Mouse (Mus musculus) kidney, embryonic 14.5 days (tissue): ENCODE measurements around the gene Tomm22. TPM values are rescaled to one million over a fixed set of nuclear protein-coding genes. Genes with fewer than 3 reads are reported as not detected.
A peak's percentile ranks its signal among the peaks of the same experiment; 100 is the strongest.

Experiments used
- ATAC-seq: fragments of 200-750 bp; cut with Nextera tagmentation; 2 replicates; pipeline ENCODE4 v1.8.0; 2017; ENCODE audit warnings: moderate number of reproducible peaks, mild to moderate bottlenecking, moderate TSS enrichment, moderate library complexity; ENCODE audit not compliant: low FRiP score, low TSS enrichment
- H3K27ac ChIP-seq: fragments of 300-500 bp; sonication (generic); 2 replicates; pipeline ENCODE4 v1.5.1; 2014; ENCODE audit warnings: low read depth, mild to moderate bottlenecking, low read length, moderate library complexity, mixed read lengths
- H3K27me3 ChIP-seq: fragments of 300-500 bp; sonication (generic); 2 replicates; pipeline ENCODE4 v1.6.1; 2014; ENCODE audit warnings: mild to moderate bottlenecking, low read length; ENCODE audit not compliant: control insufficient read depth, insufficient read depth
- H3K36me3 ChIP-seq: fragments of 300-500 bp; sonication (generic); 2 replicates; pipeline ENCODE4 v1.6.1; 2014; ENCODE audit warnings: low read length, mixed read lengths; ENCODE audit not compliant: control insufficient read depth, insufficient read depth
- H3K4me1 ChIP-seq: fragments of 300-500 bp; sonication (generic); 2 replicates; pipeline ENCODE4 v1.6.1; 2014; ENCODE audit warnings: low read length, mixed read lengths; ENCODE audit not compliant: control insufficient read depth, insufficient read depth
- H3K4me2 ChIP-seq: fragments of 300-500 bp; sonication (generic); replicated peaks from 2 replicates; pipeline ENCODE4 v1.6.1; 2014; ENCODE audit warnings: low read depth, mild to moderate bottlenecking, low read length
- H3K4me3 ChIP-seq: fragments of 300-500 bp; sonication (generic); 2 replicates; pipeline ENCODE4 v1.5.1; 2014; ENCODE audit warnings: mild to moderate bottlenecking, low read length
- H3K9ac ChIP-seq: fragments of 300-500 bp; sonication (generic); 2 replicates; pipeline ENCODE4 v1.6.1; 2014; ENCODE audit warnings: low read depth, mild to moderate bottlenecking, low read length, moderate library complexity
- H3K9me3 ChIP-seq: fragments of 300-500 bp; sonication (generic); 2 replicates; pipeline ENCODE4 v1.6.1; 2016; ENCODE audit warnings: low read length; ENCODE audit not compliant: control insufficient read depth
- WGBS: fragments of 180-500 bp; shearing (Covaris S2); extraction: QIAGEN DNeasy Blood & Tissue Kit; methylation state at CpG from one replicate; pipeline ENCODE4 v1.1.7; 2014; 5-methylcytosine and 5-hydroxymethylcytosine counted together
- polyA plus RNA-seq: library from polyadenylated mRNA; unstranded; fragments of >200 nt; fragmentation: Nextera tagmentation; extraction: Ambion mirVana; gene quantifications from 2 replicates; pipeline ENCODE4 v1.2.1, GENCODE M21; 2014

The Tomm22 gene
- 274 and 346 TPM in 2 replicates for polyA plus RNA-seq

DNA sequence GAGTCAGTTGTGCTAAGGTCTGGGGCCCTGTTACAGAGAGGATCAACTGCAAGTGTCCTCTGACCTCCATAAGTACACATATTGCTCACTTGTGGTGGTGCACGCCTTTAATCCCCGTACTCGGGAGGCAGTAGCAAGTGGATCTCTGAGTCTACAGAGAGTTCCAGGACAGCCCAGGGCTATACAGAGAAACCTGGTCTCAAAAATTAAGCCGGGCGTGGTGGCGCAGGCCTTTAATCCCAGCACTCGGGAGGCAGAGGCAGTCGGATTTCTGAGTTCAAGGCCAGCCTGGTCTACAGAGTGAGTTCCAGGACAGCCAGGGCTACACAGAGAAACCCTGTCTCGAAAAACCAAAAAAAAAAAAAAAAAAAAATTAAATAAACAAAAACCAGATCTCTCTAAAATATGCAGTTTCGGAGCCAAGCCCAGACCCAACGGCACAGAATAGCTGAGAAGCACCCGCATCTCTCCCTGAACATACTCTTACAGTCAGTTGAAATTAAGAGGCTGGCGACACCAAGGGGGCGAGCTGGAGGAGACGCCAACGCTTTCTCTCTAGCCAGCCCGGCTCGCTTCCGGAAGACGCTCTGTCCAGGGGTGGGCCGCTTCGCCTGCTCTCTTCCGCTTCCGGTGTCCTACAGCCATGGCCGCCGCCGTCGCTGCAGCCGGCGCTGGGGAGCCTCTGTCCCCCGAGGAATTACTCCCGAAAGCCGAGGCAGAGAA, at the start of gene Tomm22:
Gene Tomm22, plus strand, starts transcription at position 613 of the 723 bp plus-strand sequence.
- Histone ChIP-seq H3K9me3 (no peaks in the 10 kb centered on the region), H3K36me3 (peaks cover 47% of the 10 kb centered on the region), H3K4me1 (peaks cover 5% of the 10 kb centered on the region; the same call in 1 of the 2 replicates), H3K9ac (peak within 1 kb of the TSS; percentile 84), H3K4me2 (peak within 1 kb of the TSS; percentile 62), H3K27ac (no peak within 1 kb of the TSS; the same call in 1 of the 2 replicates), H3K4me3 (peak within 1 kb of the TSS; percentile 95), H3K27me3 (no peaks in the 10 kb centered on the region)
- 21% methylated on average over 32 of the region's 33 CpGs for WGBS
- peak; percentile 95 for ATAC-seq

DNA sequence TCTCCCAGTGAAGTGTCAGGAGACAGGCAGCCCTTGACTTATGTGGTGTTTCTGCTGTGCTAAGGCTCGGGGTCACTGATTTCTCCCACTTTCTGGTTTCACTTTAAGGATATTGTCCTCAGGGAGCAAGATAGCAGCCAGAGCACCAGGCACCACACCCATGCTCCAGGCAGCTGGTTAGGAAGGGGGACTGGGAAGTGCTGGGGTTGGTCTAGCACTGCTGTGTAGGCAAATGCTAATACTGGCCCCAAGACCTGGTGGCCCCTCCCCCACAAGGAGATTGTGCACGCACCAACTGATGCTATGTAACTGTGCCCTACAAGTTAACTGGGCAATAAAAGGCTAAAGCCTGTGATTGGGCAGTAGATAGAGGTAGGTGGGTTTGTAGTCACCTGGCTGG, 40.2 kb upstream of the Tomm22 start:
- Histone ChIP-seq H3K4me1 (no peaks in the 10 kb centered on the region), H3K9ac (no peak overlapping the region), H3K4me2 (no peak overlapping the region), H3K36me3 (peaks cover 7% of the 10 kb centered on the region; the same call in 1 of the 2 replicates), H3K27ac (no peak overlapping the region), H3K9me3 (no peaks in the 10 kb centered on the region), H3K27me3 (no peaks in the 10 kb centered on the region), H3K4me3 (no peak overlapping the region)
- no peak for ATAC-seq
- WGBS: 33% methylated on average over 2 of the region's 2 CpGs

DNA sequence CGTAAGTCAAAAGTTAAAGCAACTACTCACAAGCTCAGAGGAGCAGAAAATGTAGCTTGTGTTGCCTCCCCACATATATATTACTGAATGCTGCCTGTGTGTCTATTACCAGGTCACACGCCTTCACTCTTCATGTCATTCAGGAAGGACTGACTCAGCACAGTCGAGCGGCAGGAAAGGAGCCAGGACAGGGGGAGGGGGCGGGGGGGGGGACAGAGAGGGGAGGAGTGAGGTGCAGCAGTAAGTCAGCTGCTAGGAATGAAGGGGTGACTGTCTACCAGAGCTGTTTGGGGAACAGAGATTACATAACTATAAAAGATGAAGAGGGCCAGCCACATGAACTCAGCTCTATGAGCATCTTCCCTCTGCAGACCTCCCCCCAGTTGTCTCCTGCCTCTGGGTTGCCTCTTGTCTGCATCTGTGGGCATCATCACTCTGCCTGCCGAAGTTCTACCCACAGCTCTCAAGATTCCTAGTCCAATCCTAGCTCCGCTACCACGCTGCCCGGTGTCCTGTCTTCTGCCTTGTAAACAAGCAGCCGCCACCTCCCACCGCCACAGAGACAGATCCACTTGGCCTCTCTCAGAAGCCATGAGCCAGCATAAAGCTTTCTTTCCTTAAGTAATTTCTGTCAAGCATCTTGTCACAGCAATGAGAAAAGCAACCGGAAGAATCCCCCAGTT, 29.4 kb upstream of the Tomm22 start:
- no peaks in the 10 kb centered on the region for H3K9me3 ChIP-seq
- no peak for ATAC-seq
- 61% methylated on average over 11 of the region's 12 CpGs for WGBS
- no peak overlapping the region for H3K27ac ChIP-seq
- H3K27me3 ChIP-seq: no peaks in the 10 kb centered on the region
- no peak overlapping the region for H3K4me2 ChIP-seq
- H3K4me3 ChIP-seq: no peak overlapping the region
- H3K36me3 ChIP-seq: 0 out of 2 replicates have a peak, but pooled peaks cover 2% of the 10 kb centered on the region
- H3K9ac ChIP-seq: no peak overlapping the region
- H3K4me1 ChIP-seq: no peaks in the 10 kb centered on the region

DNA sequence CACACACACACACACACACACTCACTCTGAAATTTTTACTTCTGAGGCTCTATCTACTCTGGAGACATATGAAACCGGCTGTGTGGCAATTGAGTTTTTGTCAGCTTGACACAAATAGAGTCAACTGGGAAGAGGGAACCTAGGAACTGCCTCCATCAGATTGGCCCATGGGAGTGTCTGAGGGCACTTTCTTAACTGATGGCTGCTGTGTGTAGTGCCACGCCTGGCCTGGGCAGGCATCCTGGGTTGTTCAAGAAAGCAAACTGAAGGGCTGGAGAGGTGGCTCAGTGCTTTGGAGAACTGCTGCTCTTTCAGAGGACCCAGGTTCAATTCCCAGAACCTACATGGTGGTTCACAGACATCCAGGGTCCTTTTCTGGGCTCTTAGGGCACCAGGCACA, 25.2 kb upstream of the Tomm22 start:
- H3K9me3 ChIP-seq: no peaks in the 10 kb centered on the region
- no peaks in the 10 kb centered on the region for H3K27me3 ChIP-seq
- no peak overlapping the region for H3K27ac ChIP-seq
- no peak overlapping the region for H3K9ac ChIP-seq
- no peak overlapping the region for H3K4me3 ChIP-seq
- WGBS: 88% methylated on average over 2 of the region's 2 CpGs
- H3K36me3 ChIP-seq: no peaks in the 10 kb centered on the region; the same call in 1 of the 2 replicates
- ATAC-seq: no peak
- no peak overlapping the region for H3K4me2 ChIP-seq
- no peaks in the 10 kb centered on the region for H3K4me1 ChIP-seq

DNA sequence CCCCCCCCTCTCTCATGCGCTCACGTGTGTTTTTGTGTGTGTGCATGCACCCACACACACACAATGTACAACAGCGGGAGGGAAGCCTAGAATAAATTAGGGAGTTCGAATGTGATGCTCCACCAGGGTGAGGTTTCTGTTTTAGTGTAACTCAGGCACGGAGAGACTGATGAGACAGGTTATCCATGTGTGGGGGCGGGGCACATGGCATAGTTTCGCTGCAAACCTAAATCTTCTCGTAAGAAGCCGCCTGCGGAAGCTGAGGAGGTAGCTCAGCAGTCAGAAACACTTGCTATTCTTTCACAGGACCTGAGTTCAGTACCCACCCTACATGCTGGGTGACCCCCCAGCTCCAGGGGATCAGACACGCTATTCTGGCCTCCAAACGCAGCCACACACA, 22.5 kb upstream of the Tomm22 start:
- no peaks in the 10 kb centered on the region; the same call in 1 of the 2 replicates for H3K36me3 ChIP-seq
- H3K4me3 ChIP-seq: no peak overlapping the region
- ATAC-seq: no peak
- no peaks in the 10 kb centered on the region for H3K4me1 ChIP-seq
- H3K27ac ChIP-seq: no peak overlapping the region
- no peak overlapping the region for H3K4me2 ChIP-seq
- 85% methylated on average over 12 of the region's 12 CpGs for whole genome bisulfite sequencing
- H3K9me3 ChIP-seq: no peaks in the 10 kb centered on the region
- H3K9ac ChIP-seq: no peak overlapping the region
- H3K27me3 ChIP-seq: no peaks in the 10 kb centered on the region

DNA sequence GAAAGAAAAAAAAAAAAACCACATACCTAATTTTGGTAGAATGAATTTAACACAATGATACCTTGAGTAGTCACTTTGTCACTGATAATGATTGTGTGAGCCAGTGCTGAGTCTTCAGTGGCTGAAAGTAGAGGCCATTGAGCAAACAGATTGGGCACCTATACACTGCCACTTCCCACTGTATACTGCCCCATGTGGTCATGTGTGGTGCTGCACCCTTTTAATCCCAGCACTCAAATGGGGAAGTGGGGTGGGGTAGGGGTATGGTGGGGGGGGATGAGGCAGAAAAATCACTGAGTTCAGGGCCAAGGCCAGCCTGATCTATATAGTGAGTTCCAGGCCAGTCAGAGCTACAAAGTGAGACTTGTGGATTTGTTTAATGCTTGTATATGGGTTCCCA, 20.1 kb upstream of the Tomm22 start:
- Histone ChIP-seq H3K9ac (no peak overlapping the region), H3K4me2 (no peak overlapping the region), H3K27me3 (no peaks in the 10 kb centered on the region)

DNA sequence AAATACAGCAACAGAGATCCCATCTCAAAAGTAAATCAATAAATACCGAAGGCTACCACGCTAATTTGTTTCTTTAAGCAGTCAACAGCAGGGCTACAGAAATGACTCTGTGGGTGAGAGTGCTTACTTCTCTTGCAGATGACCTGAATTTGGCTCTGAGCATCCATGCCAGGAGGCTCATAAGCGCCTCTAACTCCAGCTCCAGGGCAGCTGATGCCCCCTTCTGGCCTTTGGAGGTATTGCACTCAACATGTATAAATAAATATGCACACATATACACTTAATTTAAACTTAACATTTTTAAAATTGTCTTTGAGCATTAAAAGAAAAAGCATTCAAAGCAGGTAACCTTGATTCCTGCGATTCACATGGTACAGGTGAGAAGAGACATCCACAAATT, 19.2 kb upstream of the Tomm22 start:
- H3K27me3 ChIP-seq: no peaks in the 10 kb centered on the region
- 81% methylated on average over 4 of the region's 4 CpGs for WGBS
- no peak overlapping the region for H3K4me2 ChIP-seq
- ATAC-seq: no peak
- H3K9ac ChIP-seq: no peak overlapping the region
- no peaks in the 10 kb centered on the region for H3K9me3 ChIP-seq
- no peaks in the 10 kb centered on the region for H3K4me1 ChIP-seq
- no peak overlapping the region for H3K27ac ChIP-seq
- no peak overlapping the region for H3K4me3 ChIP-seq
- H3K36me3 ChIP-seq: no peaks in the 10 kb centered on the region; the same call in 1 of the 2 replicates

More for the DNA sequence above, 20.1 kb upstream of the Tomm22 start:
- Histone ChIP-seq H3K36me3 (no peaks in the 10 kb centered on the region; the same call in 1 of the 2 replicates), H3K9me3 (no peaks in the 10 kb centered on the region), H3K4me3 (no peak overlapping the region), H3K27ac (no peak overlapping the region), H3K4me1 (no peaks in the 10 kb centered on the region)
- peak; percentile 55; the same call in 1 of the 2 replicates for ATAC-seq

DNA sequence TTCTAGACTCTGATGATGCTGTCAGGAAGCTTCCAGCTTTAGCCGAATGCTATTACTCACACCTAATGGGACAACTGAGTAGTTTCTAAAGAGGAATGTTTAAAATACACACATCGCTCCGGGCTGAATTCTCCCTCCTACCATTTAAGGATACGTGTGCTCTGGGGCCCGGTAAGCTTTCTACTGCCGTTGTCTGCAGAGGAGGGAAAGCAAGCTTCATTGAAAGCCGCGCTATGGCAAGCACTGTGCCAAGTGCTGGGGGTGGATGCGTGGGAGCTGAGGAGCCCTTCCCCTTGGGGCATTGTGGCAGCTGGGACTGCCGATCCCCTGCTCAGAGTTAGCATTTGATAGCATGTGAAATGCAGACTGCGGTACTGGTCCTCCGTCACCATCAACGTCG, 14.2 kb upstream of the Tomm22 start:
- Histone ChIP-seq H3K9ac (no peak overlapping the region), H3K4me3 (no peak overlapping the region), H3K9me3 (no peaks in the 10 kb centered on the region), H3K4me1 (peaks cover 4% of the 10 kb centered on the region), H3K27me3 (no peaks in the 10 kb centered on the region), H3K36me3 (no peaks in the 10 kb centered on the region), H3K27ac (no peak overlapping the region), H3K4me2 (no peak overlapping the region)
- ATAC-seq: no peak
- WGBS: 93% methylated on average over 14 of the region's 14 CpGs
